Mouse (Mus musculus): Measurements from ENCODE around the gene Olfr126. TPM values are rescaled to one million over a fixed set of nuclear protein-coding genes. Genes with fewer than 3 reads are reported as not detected.

Olfr126 gene
- polyA plus RNA-seq, 1 experiment from 2014 or later: not detected

Other genes starting within 250 kb of the Olfr126 start
- not detected in 2 replicates for gene Olfr115, start 220.4 kb upstream of the Olfr126 start, polyA plus RNA-seq (2014; fragmentation: Nextera tagmentation; extraction: Ambion mirVana)
- gene Olfr116, start 220.3 kb upstream of the Olfr126 start, polyA plus RNA-seq (2014; fragmentation: Nextera tagmentation; extraction: Ambion mirVana): not detected in 2 replicates
- gene Olfr117, start 183.7 kb upstream of the Olfr126 start, polyA plus RNA-seq (2014; fragmentation: Nextera tagmentation; extraction: Ambion mirVana): not detected in 2 replicates
- gene Olfr118, start 180.5 kb upstream of the Olfr126 start, polyA plus RNA-seq (2014; fragmentation: Nextera tagmentation; extraction: Ambion mirVana): not detected in 2 replicates
- not detected in 2 replicates for gene Olfr119, start 150.9 kb upstream of the Olfr126 start, polyA plus RNA-seq (2014; fragmentation: Nextera tagmentation; extraction: Ambion mirVana)
- not detected in 2 replicates for gene Olfr120, start 125.7 kb upstream of the Olfr126 start, polyA plus RNA-seq (2014; fragmentation: Nextera tagmentation; extraction: Ambion mirVana)
- gene Olfr121, start 98.6 kb upstream of the Olfr126 start, polyA plus RNA-seq (2014; fragmentation: Nextera tagmentation; extraction: Ambion mirVana): not detected in 2 replicates
- not detected in 2 replicates for gene Olfr122, start 78.9 kb upstream of the Olfr126 start, polyA plus RNA-seq (2014; fragmentation: Nextera tagmentation; extraction: Ambion mirVana)
- not detected in 2 replicates for gene Olfr123, start 54.0 kb upstream of the Olfr126 start, polyA plus RNA-seq (2014; fragmentation: Nextera tagmentation; extraction: Ambion mirVana)
- gene Olfr124, start 47.6 kb upstream of the Olfr126 start, polyA plus RNA-seq (2014; fragmentation: Nextera tagmentation; extraction: Ambion mirVana): not detected in 2 replicates
- gene Olfr125, start 14.5 kb upstream of the Olfr126 start, polyA plus RNA-seq (2014; fragmentation: Nextera tagmentation; extraction: Ambion mirVana): not detected in 2 replicates
- not detected in 2 replicates for gene Olfr127, start 53.0 kb downstream of the Olfr126 start, polyA plus RNA-seq (2014; fragmentation: Nextera tagmentation; extraction: Ambion mirVana)
- gene Olfr128, start 73.1 kb downstream of the Olfr126 start, polyA plus RNA-seq (2014; fragmentation: Nextera tagmentation; extraction: Ambion mirVana): not detected in 2 replicates
- gene Olfr761, start 105.6 kb downstream of the Olfr126 start, polyA plus RNA-seq (2014; fragmentation: Nextera tagmentation; extraction: Ambion mirVana): not detected in 2 replicates
- gene Olfr129, start 212.6 kb downstream of the Olfr126 start, polyA plus RNA-seq (2014; fragmentation: Nextera tagmentation; extraction: Ambion mirVana): not detected in 2 replicates
- not detected in 2 replicates for gene Olfr130, start 216.4 kb downstream of the Olfr126 start, polyA plus RNA-seq (2014; fragmentation: Nextera tagmentation; extraction: Ambion mirVana)
- not detected in 2 replicates for gene Olfr131, start 241.2 kb downstream of the Olfr126 start, polyA plus RNA-seq (2014; fragmentation: Nextera tagmentation; extraction: Ambion mirVana)

All from stomach, embryonic 14.5 days (tissue).